Mouse (Mus musculus) heart, adult 2 months (tissue): ENCODE data around the gene Eps8l2. TPM values are rescaled to one million over a fixed set of nuclear protein-coding genes. Genes with fewer than 3 reads are reported as not detected.

ENCODE experiments used
- DNase-seq, 2 experiments: peaks; one replicate each; pipeline ENCODE4 v3.0.0; 2021
- H3K27ac ChIP-seq: fragments of 200-600 bp; 2 replicates; pipeline ENCODE4 v1.8.1; 2022
- H3K27me3 ChIP-seq: fragments of 200-500 bp; 2 replicates; pipeline ENCODE4 v1.6.1; 2012; ENCODE audit warnings: mild to moderate bottlenecking, low read length, inconsistent platforms, mixed read lengths; ENCODE audit not compliant: control insufficient read depth, insufficient read depth
- H3K36me3 ChIP-seq: fragments of 200-500 bp; 2 replicates; pipeline ENCODE4 v1.6.1; 2012; ENCODE audit warnings: low read length, inconsistent platforms; ENCODE audit not compliant: control insufficient read depth, insufficient read depth
- H3K4me1 ChIP-seq: fragments of 200-500 bp; 2 replicates; pipeline ENCODE4 v1.6.1; 2011; ENCODE audit warnings: low read length; ENCODE audit not compliant: control insufficient read depth, insufficient read depth
- H3K4me3 ChIP-seq: fragments of 200-600 bp; 2 replicates; pipeline ENCODE4 v1.8.1; 2022
- H3K79me2 ChIP-seq: fragments of 200-500 bp; replicated peaks from 2 replicates; pipeline ENCODE4 v1.6.1; 2012; ENCODE audit warnings: mild to moderate bottlenecking, inconsistent platforms, low read length, moderate library complexity, mixed read lengths; ENCODE audit not compliant: control insufficient read depth, insufficient read depth
- H3K9ac ChIP-seq: fragments of 200-500 bp; 2 replicates; pipeline ENCODE4 v1.6.1; 2012; ENCODE audit warnings: low read depth, mild to moderate bottlenecking, control low read depth, inconsistent platforms, low read length, mixed read lengths
- CTCF ChIP-seq: fragments of 200-600 bp; IDR thresholded peaks from 2 replicates; pipeline ENCODE4 v1.8.1; 2022; ENCODE audit warnings: antibody characterized with exemption, mild to moderate bottlenecking, moderate library complexity
- EP300 ChIP-seq: fragments of 200-500 bp; IDR thresholded peaks from 2 replicates; pipeline ENCODE4 v1.6.1; 2011; ENCODE audit warnings: low read depth, low read length, control low read depth; ENCODE audit not compliant: insufficient read depth
- POLR2A ChIP-seq: fragments of 200-500 bp; IDR thresholded peaks from 2 replicates; pipeline ENCODE4 v1.6.1; 2011; ENCODE audit warnings: mild to moderate bottlenecking, low read depth, low read length, control low read depth; ENCODE audit not compliant: insufficient read depth
- WGBS: fragments of 180-500 bp; shearing (Covaris S2); methylation state at CpG from one replicate; pipeline ENCODE4 v1.1.7; 2018; 5-methylcytosine and 5-hydroxymethylcytosine counted together
- intact Hi-C: fragments of 180-260 bp; cut with DNase I; formaldehyde crosslinking; loops from one replicate; pipeline ENCODE4 v1.15.1; 2025
- polyA plus RNA-seq: library from polyadenylated mRNA; depleted of rRNA; stranded (reverse); fragments of >200 nt; gene quantifications from 2 replicates; pipeline ENCODE4 v1.2.3, GENCODE M21; 2012
- total RNA-seq, 2 experiments: library from RNA; stranded (reverse); gene quantifications; 2 replicates each; pipeline ENCODE4 v1.2.3; 2021

The Eps8l2 gene
- total and polyA plus RNA-seq, 3 experiments = 3.8 to 8.9 (median 4.3) TPM

DNA sequence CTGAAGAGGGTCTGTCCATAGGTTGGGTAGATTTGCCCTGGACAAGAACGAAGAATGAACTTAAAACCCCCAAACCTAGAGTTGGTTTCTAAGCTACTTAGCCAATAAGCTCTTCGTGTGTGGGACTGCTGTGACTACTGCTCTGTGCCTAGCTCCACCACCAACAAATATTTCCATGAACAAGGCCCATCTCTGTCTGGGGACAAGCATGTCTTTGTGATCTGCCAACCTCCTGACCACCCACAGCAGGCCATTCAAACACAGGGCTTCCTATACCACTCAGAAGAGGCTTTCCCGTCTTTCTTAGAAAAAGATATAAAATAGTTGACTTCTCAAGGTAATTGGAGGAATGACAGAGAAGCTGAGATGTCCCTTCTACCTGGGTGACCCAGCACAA lies 26.4 kb downstream of the Eps8l2 start:
- H3K27me3 ChIP-seq = no peaks in the 10 kb centered on the region
- intact Hi-C loops = no loop called here
- no peak for DNase-seq
- H3K4me3 ChIP-seq = no peak overlapping the region
- TF ChIP-seq POLR2A (no peak), CTCF (no peak)
- H3K79me2 ChIP-seq = no peaks in the 10 kb centered on the region
- H3K36me3 ChIP-seq = no peaks in the 10 kb centered on the region
- H3K4me1 ChIP-seq = no peaks in the 10 kb centered on the region
- no peak overlapping the region for H3K9ac ChIP-seq
- 62% methylated on average over 3 of the region's 3 CpGs for WGBS
- H3K27ac ChIP-seq = no peak overlapping the region

- TF ChIP-seq POLR2A (no peak), CTCF (no peak), EP300 (no peak)
- Histone ChIP-seq H3K9ac (no peak overlapping the region), H3K27ac (no peak overlapping the region), H3K4me3 (no peak overlapping the region), H3K4me1 (no peaks in the 10 kb centered on the region), H3K79me2 (no peaks in the 10 kb centered on the region), H3K36me3 (no peaks in the 10 kb centered on the region), H3K27me3 (no peaks in the 10 kb centered on the region)
- intact Hi-C loops = no loop called here
- DNase-seq = no peak
- WGBS = 65% methylated on average over 4 of the region's 4 CpGs
These were observed 28.7 kb downstream of the Eps8l2 start for GRCm38 (mm10) chr7:141367358-141367757.

GRCm38 (mm10) chr7:141369918-141370317 lies 31.2 kb downstream of the Eps8l2 start:
- WGBS = 71% methylated on average over 5 of the region's 5 CpGs
- intact Hi-C loops = no loop called here
- no peak for DNase-seq

DNA sequence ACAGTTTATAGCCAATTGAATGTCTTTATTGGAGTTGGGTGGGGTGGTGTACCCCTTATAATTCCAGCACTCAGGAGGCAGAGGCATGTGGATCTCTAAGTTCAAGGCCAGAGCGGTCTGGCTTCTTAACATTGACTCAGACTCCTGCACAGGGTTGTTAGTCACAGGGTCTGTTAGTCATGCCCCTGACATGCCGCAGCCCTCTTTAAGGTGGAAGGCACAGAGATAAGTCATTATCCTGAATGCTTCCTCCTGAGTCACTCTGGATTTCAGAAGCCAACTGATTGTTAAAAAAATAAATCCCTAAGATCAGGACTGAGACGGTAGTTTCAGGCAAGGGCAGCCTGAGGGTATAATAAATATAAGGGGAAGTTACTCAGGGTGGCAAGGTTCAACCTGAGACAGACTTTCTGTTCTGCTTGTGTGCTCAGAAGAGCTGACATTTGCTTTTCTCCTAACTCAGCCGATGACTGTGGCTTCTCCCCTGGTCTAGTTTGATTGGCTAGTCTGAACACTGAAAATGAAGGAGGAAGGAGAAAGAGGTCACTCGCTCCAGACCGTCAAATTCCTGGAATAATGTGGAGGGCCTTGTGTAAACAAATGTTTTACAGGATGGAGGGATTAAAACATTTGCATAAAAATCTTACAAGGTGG lies 33.4 kb downstream of the Eps8l2 start:
- Histone ChIP-seq H3K27me3 (no peaks in the 10 kb centered on the region), H3K36me3 (no peaks in the 10 kb centered on the region), H3K4me1 (no peaks in the 10 kb centered on the region), H3K79me2 (no peaks in the 10 kb centered on the region), H3K4me3 (no peak overlapping the region), H3K27ac (no peak overlapping the region), H3K9ac (no peak overlapping the region)
- TF ChIP-seq CTCF (no peak), EP300 (no peak), POLR2A (no peak)
- intact Hi-C loops = no loop called here
- whole genome bisulfite sequencing = 43% methylated on average over 6 of the region's 6 CpGs
- no peak for DNase-seq

More at GRCm38 (mm10) chr7:141369918-141370317, 31.2 kb downstream of the Eps8l2 start:
- Histone ChIP-seq H3K79me2 (no peaks in the 10 kb centered on the region), H3K27ac (no peak overlapping the region), H3K9ac (no peak overlapping the region), H3K36me3 (no peaks in the 10 kb centered on the region), H3K27me3 (no peaks in the 10 kb centered on the region), H3K4me1 (no peaks in the 10 kb centered on the region), H3K4me3 (no peak overlapping the region)
- TF ChIP-seq POLR2A = no peak
- no peak for TF ChIP-seq CTCF
- TF ChIP-seq EP300 = no peak

DNA sequence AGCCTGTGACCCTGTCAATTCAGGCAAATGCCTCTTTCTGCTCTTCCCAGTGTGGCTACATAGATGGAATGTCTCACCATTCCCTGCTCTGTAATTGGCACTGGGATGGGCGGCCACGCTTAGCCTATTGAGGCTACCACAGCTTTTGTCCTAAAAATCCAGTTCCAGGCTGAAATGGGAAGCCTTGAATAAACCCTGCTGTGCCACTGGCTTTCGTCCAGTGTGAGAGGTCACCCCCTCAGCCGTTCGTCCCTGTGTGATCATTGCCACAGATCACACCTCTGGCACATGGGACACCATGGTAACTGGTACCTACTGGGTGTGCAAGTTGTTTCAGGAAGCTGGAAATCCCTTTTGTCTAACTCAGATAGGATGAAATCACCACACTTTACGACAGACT lies 34.9 kb downstream of the Eps8l2 start:
- 77% methylated on average over 6 of the region's 6 CpGs for WGBS
- no peak for DNase-seq
- intact Hi-C loops = no loop called here
- no peak overlapping the region for H3K9ac ChIP-seq
- no peaks in the 10 kb centered on the region for H3K79me2 ChIP-seq
- no peaks in the 10 kb centered on the region for H3K4me1 ChIP-seq
- no peak for TF ChIP-seq CTCF
- no peak for TF ChIP-seq EP300
- no peak for TF ChIP-seq POLR2A
- H3K27me3 ChIP-seq = no peaks in the 10 kb centered on the region
- H3K4me3 ChIP-seq = no peak overlapping the region
- no peak overlapping the region for H3K27ac ChIP-seq
- no peaks in the 10 kb centered on the region for H3K36me3 ChIP-seq

GRCm38 (mm10) chr7:141374399-141374798 lies 35.7 kb downstream of the Eps8l2 start:
- Histone ChIP-seq H3K27ac (no peak overlapping the region), H3K79me2 (no peaks in the 10 kb centered on the region), H3K4me3 (no peak overlapping the region), H3K27me3 (no peaks in the 10 kb centered on the region), H3K4me1 (no peaks in the 10 kb centered on the region), H3K9ac (no peak overlapping the region), H3K36me3 (no peaks in the 10 kb centered on the region)
- DNase-seq = no peak
- TF ChIP-seq CTCF (no peak), POLR2A (no peak), EP300 (no peak)
- intact Hi-C loops = no loop called here
